Mouse (Mus musculus) bone marrow, adult 2 months (tissue): ENCODE data around the gene Sez6l2. TPM values are rescaled to one million over a fixed set of nuclear protein-coding genes. Genes with fewer than 3 reads are reported as not detected.

ENCODE experiments used
- H3K27ac ChIP-seq: fragments of 200-500 bp; 2 replicates; pipeline ENCODE4 v1.5.1; 2012; ENCODE audit warnings: low read depth, mild to moderate bottlenecking, control low read depth, inconsistent platforms, low read length; ENCODE audit not compliant: control insufficient read depth, poor library complexity, insufficient read depth
- H3K4me1 ChIP-seq: fragments of 200-500 bp; 2 replicates; pipeline ENCODE4 v1.6.1; 2011; ENCODE audit warnings: low read length; ENCODE audit not compliant: control insufficient read depth, insufficient read depth
- H3K4me3 ChIP-seq: fragments of 200-500 bp; replicated peaks from 2 replicates; pipeline ENCODE3; 2011; ENCODE audit warnings: mild to moderate bottlenecking, low read depth, low read length, control low read depth; ENCODE audit not compliant: control insufficient read depth
- CTCF ChIP-seq: fragments of 200-500 bp; IDR thresholded peaks from 2 replicates; pipeline ENCODE4 v1.5.1; 2011; ENCODE audit warnings: low read length, control low read depth; ENCODE audit not compliant: control insufficient read depth, insufficient read depth
- POLR2A ChIP-seq: fragments of 200-500 bp; IDR thresholded peaks from 2 replicates; pipeline ENCODE4 v1.6.1; 2011; ENCODE audit warnings: low read depth, mild to moderate bottlenecking, control low read depth, low read length, borderline replicate concordance; ENCODE audit not compliant: control insufficient read depth
- WGBS: fragments of 180-500 bp; shearing (Covaris S2); methylation state at CpG from one replicate; pipeline ENCODE4 v1.1.7; 2018; 5-methylcytosine and 5-hydroxymethylcytosine counted together
- polyA plus RNA-seq: library from polyadenylated mRNA; stranded (reverse); fragments of >200 nt; gene quantifications from 2 replicates; pipeline ENCODE4 v1.2.4, GENCODE M21; 2011; ENCODE audit warnings: low replicate concordance; ENCODE audit not compliant: missing spikeins, insufficient read depth, insufficient read length

The Sez6l2 gene
- polyA plus RNA-seq, 1 experiment = 3.5 TPM

- Histone ChIP-seq H3K4me3 (peak within 1 kb of the TSS; percentile 95), H3K4me1 (peaks cover 3% of the 10 kb centered on the region), H3K27ac (peak within 1 kb of the TSS; percentile 50)
- WGBS = under 1% methylated on average over 56 of the region's 56 CpGs
- TF ChIP-seq CTCF = no peak
- peak; percentile 67; the same call in 1 of the 2 replicates for TF ChIP-seq POLR2A
These were observed 21.9 kb upstream of the Sez6l2 start, which contains the start of gene Kctd13 for GRCm38 (mm10) chr7:126928384-126929037. Gene Kctd13, plus strand, starts transcription at chr7:126928879.

GRCm38 (mm10) chr7:126929046-126929445, 21.3 kb upstream of the Sez6l2 start:
- WGBS = 1% methylated on average over 27 of the region's 27 CpGs
- Histone ChIP-seq H3K4me1 (peaks cover 3% of the 10 kb centered on the region), H3K4me3 (peak overlapping the region; percentile 95), H3K27ac (peak overlapping the region; percentile 50; the same call in 1 of the 2 replicates)
- no peak for TF ChIP-seq POLR2A
- no peak for TF ChIP-seq CTCF

- 85% methylated on average over 2 of the region's 2 CpGs for WGBS
- Histone ChIP-seq H3K4me3 (no peak overlapping the region), H3K4me1 (peaks cover 1% of the 10 kb centered on the region; the same call in 1 of the 2 replicates), H3K27ac (no peak overlapping the region)
- TF ChIP-seq CTCF (no peak), POLR2A (no peak)
These were observed 17.7 kb upstream of the Sez6l2 start for GRCm38 (mm10) chr7:126932652-126933051.

GRCm38 (mm10) chr7:126941171-126941570, 9.2 kb upstream of the Sez6l2 start:
- H3K4me3 ChIP-seq = no peak overlapping the region
- WGBS = 65% methylated on average over 6 of the region's 6 CpGs
- no peak overlapping the region for H3K27ac ChIP-seq

GRCm38 (mm10) chr7:126941801-126942200, 8.6 kb upstream of the Sez6l2 start:
- no peak overlapping the region for H3K27ac ChIP-seq
- 86% methylated on average over 5 of the region's 5 CpGs for WGBS
- H3K4me1 ChIP-seq = peaks cover 1% of the 10 kb centered on the region; the same call in 1 of the 2 replicates
- H3K4me3 ChIP-seq = no peak overlapping the region
- TF ChIP-seq CTCF (no peak), POLR2A (no peak)

More at GRCm38 (mm10) chr7:126941171-126941570, 9.2 kb upstream of the Sez6l2 start:
- no peak for TF ChIP-seq POLR2A
- peaks cover 1% of the 10 kb centered on the region; the same call in 1 of the 2 replicates for H3K4me1 ChIP-seq

- TF ChIP-seq CTCF = peak; percentile 84
- no peak for TF ChIP-seq POLR2A
- no peaks in the 10 kb centered on the region for H3K4me1 ChIP-seq
- 61% methylated on average over 3 of the region's 3 CpGs for WGBS
- H3K27ac ChIP-seq = no peak overlapping the region
- no peak overlapping the region for H3K4me3 ChIP-seq
These were observed 3.8 kb upstream of the Sez6l2 start for GRCm38 (mm10) chr7:126946530-126946929.

- no peak overlapping the region for H3K27ac ChIP-seq
- no peak overlapping the region for H3K4me3 ChIP-seq
- TF ChIP-seq POLR2A = no peak
- TF ChIP-seq CTCF = no peak
- H3K4me1 ChIP-seq = no peaks in the 10 kb centered on the region
- WGBS = 81% methylated on average over 10 of the region's 10 CpGs
These were observed 1.7 kb upstream of the Sez6l2 start for GRCm38 (mm10) chr7:126948626-126949025.

GRCm38 (mm10) chr7:126949403-126949792, 965 bp upstream of the Sez6l2 start, which contains the start of gene Asphd1:
Gene Asphd1, minus strand, starts transcription at chr7:126949582.
- Histone ChIP-seq H3K4me3 (peak within 1 kb of the TSS; percentile 1), H3K4me1 (no peaks in the 10 kb centered on the region), H3K27ac (no peak within 1 kb of the TSS)
- TF ChIP-seq POLR2A (no peak), CTCF (no peak)
- 3% methylated on average over 21 of the region's 21 CpGs for WGBS
